Mouse (Mus musculus): ENCODE results near the gene Ccdc149.

DNA sequence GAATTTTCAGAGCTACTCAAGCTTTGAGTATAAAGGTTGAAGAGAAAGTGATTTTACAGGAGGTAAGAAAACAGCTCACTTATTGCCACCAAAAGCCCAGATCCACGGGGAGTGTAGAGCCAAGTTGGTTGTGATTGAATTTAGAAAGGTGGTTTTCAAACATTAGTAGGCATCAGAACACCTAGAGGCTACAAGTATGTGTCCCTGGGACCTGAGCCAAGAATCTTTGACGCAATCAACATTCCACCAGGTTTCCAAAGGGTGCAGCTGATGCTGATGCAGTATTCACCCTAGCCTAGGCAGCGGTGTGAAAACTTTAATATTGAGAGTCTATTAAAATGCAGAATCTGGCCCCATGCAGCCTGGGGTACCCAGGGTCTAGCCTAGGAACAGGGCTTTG is 135.7 kb downstream of the Ccdc149 start:
- TF ChIP-seq MAX (IDR thresholded peaks at IDR 0.05; ENCODE audit: low read length) (no peak), CHD2 (IDR thresholded peaks at IDR 0.05; ENCODE audit: low read length) (no peak), ZNF384 (IDR thresholded peaks at IDR 0.05; ENCODE audit: low read depth, low read length) (no peak)
